Mouse (Mus musculus): ENCODE results near the gene Rac1. TPM values are rescaled to one million over a fixed set of nuclear protein-coding genes. Genes with fewer than 3 reads are reported as not detected.
A peak's percentile ranks its signal among the peaks of the same experiment; 100 is the strongest.
"Not testable (repeated sequence)": the region's sequence is repeated elsewhere in the genome, so short reads cannot be mapped to it uniquely, and the experiment has no call there.

Gene Rac1
- 104 and 135 TPM in 2 replicates for polyA plus RNA-seq (2015; fragmentation: Nextera tagmentation; extraction: Ambion mirVana)

- peak within 1 kb of the TSS; percentile 99 for H3K27ac ChIP-seq (ENCODE audit: low read length)
- H3K9ac ChIP-seq (ENCODE audit: low read depth, low read length) = peak within 1 kb of the TSS; percentile 96
- no peaks in the 10 kb centered on the region for H3K27me3 ChIP-seq (ENCODE audit: control insufficient read depth, insufficient read depth, low read depth, low read length)
- H3K36me3 ChIP-seq (ENCODE audit: control insufficient read depth, insufficient read depth) = 0 out of 2 replicates have a peak, but pooled peaks cover 3% of the 10 kb centered on the region
- peaks cover 44% of the 10 kb centered on the region for H3K4me1 ChIP-seq (ENCODE audit: control insufficient read depth, low read depth, low read length)
- H3K4me2 ChIP-seq (ENCODE audit: low read depth, low read length) = peak within 1 kb of the TSS; percentile 98
- ATAC-seq (ENCODE audit: low read depth) = peak; percentile 95
- under 1% methylated on average over 89 of the region's 105 CpGs for WGBS (ENCODE audit: insufficient replicate concordance)
- peak within 1 kb of the TSS; percentile 87 for H3K4me3 ChIP-seq (ENCODE audit: low read depth, low read length)
- no peaks in the 10 kb centered on the region for H3K9me3 ChIP-seq (replicated peaks; ENCODE audit: control insufficient read depth, low read length)
These were observed at the start of gene Rac1 for GRCm38 (mm10) chr5:143527486-143528307. Gene Rac1 (minus strand): TSS chr5:143528036.

GRCm38 (mm10) chr5:143574261-143575178, 46.7 kb upstream of the Rac1 start:
- H3K4me2 ChIP-seq (ENCODE audit: low read depth, low read length) = no peak overlapping the region
- 62% methylated on average over 19 of the region's 19 CpGs for WGBS (ENCODE audit: insufficient replicate concordance)
- H3K4me1 ChIP-seq (ENCODE audit: control insufficient read depth, low read depth, low read length) = no peaks in the 10 kb centered on the region
- H3K36me3 ChIP-seq (ENCODE audit: control insufficient read depth, insufficient read depth) = no peaks in the 10 kb centered on the region
- no peak overlapping the region for H3K27ac ChIP-seq (ENCODE audit: low read length)
- ATAC-seq (ENCODE audit: low read depth) = no peak
- H3K4me3 ChIP-seq (ENCODE audit: low read depth, low read length) = no peak overlapping the region
- no peaks in the 10 kb centered on the region for H3K9me3 ChIP-seq (replicated peaks; ENCODE audit: control insufficient read depth, low read length)
- H3K27me3 ChIP-seq (ENCODE audit: control insufficient read depth, insufficient read depth, low read depth, low read length) = no peaks in the 10 kb centered on the region
- no peak overlapping the region for H3K9ac ChIP-seq (ENCODE audit: low read depth, low read length)

GRCm38 (mm10) chr5:143573067-143573466, 45.2 kb upstream of the Rac1 start:
- ATAC-seq (ENCODE audit: low read depth) = no peak
- WGBS (ENCODE audit: insufficient replicate concordance) = 84% methylated on average over 4 of the region's 4 CpGs

GRCm38 (mm10) chr5:143572195-143572594, 44.4 kb upstream of the Rac1 start:
- ATAC-seq (ENCODE audit: low read depth) = no peak
- H3K4me3 ChIP-seq (ENCODE audit: low read depth, low read length) = no peak overlapping the region
- H3K9ac ChIP-seq (ENCODE audit: low read depth, low read length) = no peak overlapping the region
- 67% methylated on average over 5 of the region's 5 CpGs for WGBS (ENCODE audit: insufficient replicate concordance)
- H3K27ac ChIP-seq (ENCODE audit: low read length) = no peak overlapping the region
- no peaks in the 10 kb centered on the region for H3K9me3 ChIP-seq (replicated peaks; ENCODE audit: control insufficient read depth, low read length)
- peaks cover 6% of the 10 kb centered on the region for H3K4me1 ChIP-seq (ENCODE audit: control insufficient read depth, low read depth, low read length)
- no peaks in the 10 kb centered on the region for H3K27me3 ChIP-seq (ENCODE audit: control insufficient read depth, insufficient read depth, low read depth, low read length)
- no peak overlapping the region for H3K4me2 ChIP-seq (ENCODE audit: low read depth, low read length)
- no peaks in the 10 kb centered on the region for H3K36me3 ChIP-seq (ENCODE audit: control insufficient read depth, insufficient read depth)

More at GRCm38 (mm10) chr5:143573067-143573466, 45.2 kb upstream of the Rac1 start:
- no peak overlapping the region for H3K4me3 ChIP-seq (ENCODE audit: low read depth, low read length)
- H3K9me3 ChIP-seq (replicated peaks; ENCODE audit: control insufficient read depth, low read length) = no peaks in the 10 kb centered on the region
- H3K4me2 ChIP-seq (ENCODE audit: low read depth, low read length) = no peak overlapping the region
- no peaks in the 10 kb centered on the region for H3K4me1 ChIP-seq (ENCODE audit: control insufficient read depth, low read depth, low read length)
- no peaks in the 10 kb centered on the region for H3K36me3 ChIP-seq (ENCODE audit: control insufficient read depth, insufficient read depth)
- no peak overlapping the region for H3K27ac ChIP-seq (ENCODE audit: low read length)
- no peak overlapping the region for H3K9ac ChIP-seq (ENCODE audit: low read depth, low read length)
- H3K27me3 ChIP-seq (ENCODE audit: control insufficient read depth, insufficient read depth, low read depth, low read length) = no peaks in the 10 kb centered on the region

GRCm38 (mm10) chr5:143567860-143568259, 40.0 kb upstream of the Rac1 start:
- H3K9ac ChIP-seq (ENCODE audit: low read depth, low read length) = peak overlapping the region; percentile 60
- H3K4me2 ChIP-seq (ENCODE audit: low read depth, low read length) = peak overlapping the region; percentile 46
- ATAC-seq (ENCODE audit: low read depth) = peak; percentile 49
- no peaks in the 10 kb centered on the region for H3K9me3 ChIP-seq (replicated peaks; ENCODE audit: control insufficient read depth, low read length)
- H3K4me1 ChIP-seq (ENCODE audit: control insufficient read depth, low read depth, low read length) = peaks cover 9% of the 10 kb centered on the region
- 5% methylated on average over 6 of the region's 6 CpGs for WGBS (ENCODE audit: insufficient replicate concordance)
- H3K27me3 ChIP-seq (ENCODE audit: control insufficient read depth, insufficient read depth, low read depth, low read length) = no peaks in the 10 kb centered on the region
- H3K36me3 ChIP-seq (ENCODE audit: control insufficient read depth, insufficient read depth) = no peaks in the 10 kb centered on the region
- peak overlapping the region; percentile 99 for H3K27ac ChIP-seq (ENCODE audit: low read length)
- H3K4me3 ChIP-seq (ENCODE audit: low read depth, low read length) = peak overlapping the region; percentile 30

- H3K4me3 ChIP-seq (ENCODE audit: low read depth, low read length) = peak overlapping the region; percentile 30
These were observed 39.4 kb upstream of the Rac1 start for GRCm38 (mm10) chr5:143567258-143567670.

GRCm38 (mm10) chr5:143566804-143567203, 39.0 kb upstream of the Rac1 start:
- H3K9me3 ChIP-seq (replicated peaks; ENCODE audit: control insufficient read depth, low read length); H3K36me3 ChIP-seq (ENCODE audit: control insufficient read depth, insufficient read depth); H3K9ac ChIP-seq (ENCODE audit: low read depth, low read length); H3K4me2 ChIP-seq (ENCODE audit: low read depth, low read length); ATAC-seq (ENCODE audit: low read depth); H3K4me3 ChIP-seq (ENCODE audit: low read depth, low read length); H3K27me3 ChIP-seq (ENCODE audit: control insufficient read depth, insufficient read depth, low read depth, low read length): not testable (repeated sequence)
- peaks cover 17% of the 10 kb centered on the region for H3K4me1 ChIP-seq (ENCODE audit: control insufficient read depth, low read depth, low read length)
- H3K27ac ChIP-seq (ENCODE audit: low read length) = peak overlapping the region; percentile 99
- 61% methylated on average over 6 of the region's 6 CpGs for WGBS (ENCODE audit: insufficient replicate concordance)

More at GRCm38 (mm10) chr5:143567258-143567670, 39.4 kb upstream of the Rac1 start:
- Histone ChIP-seq H3K9ac (ENCODE audit: low read depth, low read length) (peak overlapping the region; percentile 60), H3K27ac (ENCODE audit: low read length) (peak overlapping the region; percentile 99), H3K27me3 (ENCODE audit: control insufficient read depth, insufficient read depth, low read depth, low read length) (no peaks in the 10 kb centered on the region), H3K4me2 (ENCODE audit: low read depth, low read length) (peak overlapping the region; percentile 46), H3K9me3 (replicated peaks; ENCODE audit: control insufficient read depth, low read length) (no peaks in the 10 kb centered on the region), H3K36me3 (ENCODE audit: control insufficient read depth, insufficient read depth) (no peaks in the 10 kb centered on the region), H3K4me1 (ENCODE audit: control insufficient read depth, low read depth, low read length) (peaks cover 13% of the 10 kb centered on the region)
- ATAC-seq (ENCODE audit: low read depth) = peak; percentile 91
- WGBS (ENCODE audit: insufficient replicate concordance) = 37% methylated on average over 5 of the region's 5 CpGs

- ATAC-seq (ENCODE audit: low read depth) = peak; percentile 98
- Histone ChIP-seq H3K4me3 (ENCODE audit: low read depth, low read length) (peak overlapping the region; percentile 27), H3K36me3 (ENCODE audit: control insufficient read depth, insufficient read depth) (no peaks in the 10 kb centered on the region), H3K4me1 (ENCODE audit: control insufficient read depth, low read depth, low read length) (peaks cover 41% of the 10 kb centered on the region), H3K9ac (ENCODE audit: low read depth, low read length) (peak overlapping the region; percentile 67), H3K27ac (ENCODE audit: low read length) (peak overlapping the region; percentile 97), H3K4me2 (ENCODE audit: low read depth, low read length) (peak overlapping the region; percentile 63), H3K27me3 (ENCODE audit: control insufficient read depth, insufficient read depth, low read depth, low read length) (no peaks in the 10 kb centered on the region), H3K9me3 (replicated peaks; ENCODE audit: control insufficient read depth, low read length) (no peaks in the 10 kb centered on the region)
- WGBS (ENCODE audit: insufficient replicate concordance) = 51% methylated on average over 14 of the region's 14 CpGs
These were observed 33.8 kb upstream of the Rac1 start for GRCm38 (mm10) chr5:143561544-143562185.
